Mouse (Mus musculus) T-helper 2 cell (primary cell): Measurements from ENCODE around the gene Gpx7.
"Not testable (repeated sequence)": the region's sequence is repeated elsewhere in the genome, so short reads cannot be mapped to it uniquely, and the experiment has no call there.

Experiments used
- in situ Hi-C: fragments of 300-600 bp; cut with MboI, MseI; formaldehyde crosslinking; loops from one replicate; pipeline ENCODE4 v1.15.1; 2025; ENCODE audit warnings: high pct_unique_total_duplicates

The Gpx7 gene

GRCm38 (mm10) chr4:108391124-108391523 lies 15.6 kb downstream of the Gpx7 start:
- in situ Hi-C loops, result no loop called here

GRCm38 (mm10) chr4:108388741-108389140 lies 18.0 kb downstream of the Gpx7 start:
- in situ Hi-C loops, result no loop called here

- in situ Hi-C loops, result no loop called here
Observed at GRCm38 (mm10) chr4:108387681-108388253, 19.0 kb downstream of the Gpx7 start.

GRCm38 (mm10) chr4:108387106-108387505 lies 19.7 kb downstream of the Gpx7 start:
- in situ Hi-C loops, result no loop called here

- in situ Hi-C loops, result no loop called here
Observed at GRCm38 (mm10) chr4:108386087-108386486, 20.7 kb downstream of the Gpx7 start.

- in situ Hi-C loops, result no loop called here
Observed at GRCm38 (mm10) chr4:108383183-108383714, 23.5 kb downstream of the Gpx7 start, which contains the start of gene Shisal2a. Shisal2a (minus strand) TSS chr4:108383349.

GRCm38 (mm10) chr4:108380146-108380545 lies 26.6 kb downstream of the Gpx7 start:
- in situ Hi-C loops, result no loop called here

- in situ Hi-C loops, result no loop called here
Observed at GRCm38 (mm10) chr4:108379476-108379875, 27.3 kb downstream of the Gpx7 start.

- in situ Hi-C loops, result no loop called here
Observed at GRCm38 (mm10) chr4:108372166-108372565, 34.6 kb downstream of the Gpx7 start.

- in situ Hi-C loops, result no loop called here
Observed at GRCm38 (mm10) chr4:108371421-108371820, 35.3 kb downstream of the Gpx7 start.

GRCm38 (mm10) chr4:108370409-108370808 lies 36.4 kb downstream of the Gpx7 start:
- in situ Hi-C loops, result no loop called here

- in situ Hi-C loops, result no loop called here
Observed at GRCm38 (mm10) chr4:108369254-108369653, 37.5 kb downstream of the Gpx7 start.

- in situ Hi-C loops, result no loop called here
Observed at GRCm38 (mm10) chr4:108364111-108364476, 42.7 kb downstream of the Gpx7 start.

GRCm38 (mm10) chr4:108363355-108364110 lies 43.2 kb downstream of the Gpx7 start:
- in situ Hi-C loops, result no loop called here

- in situ Hi-C loops, result no loop called here
Observed at GRCm38 (mm10) chr4:108362321-108363261, 44.2 kb downstream of the Gpx7 start.

- in situ Hi-C loops, result no loop called here
Observed at GRCm38 (mm10) chr4:108360136-108361055, 46.4 kb downstream of the Gpx7 start.

- in situ Hi-C loops, result no loop called here
Observed at GRCm38 (mm10) chr4:108358498-108358897, 48.3 kb downstream of the Gpx7 start.

- in situ Hi-C loops, result no loop called here
Observed at GRCm38 (mm10) chr4:108357458-108357857, 49.3 kb downstream of the Gpx7 start.

GRCm38 (mm10) chr4:108353591-108353990 lies 53.2 kb downstream of the Gpx7 start:
- in situ Hi-C loops, result not testable (repeated sequence)

GRCm38 (mm10) chr4:108350819-108351218 lies 55.9 kb downstream of the Gpx7 start:
- in situ Hi-C loops, result no loop called here
